Mouse (Mus musculus) hindbrain, embryonic 12.5 days (tissue): ENCODE data around the gene L1cam. TPM values are rescaled to one million over a fixed set of nuclear protein-coding genes. Genes with fewer than 3 reads are reported as not detected.

Source experiments
- ATAC-seq: fragments of 200-750 bp; cut with Nextera tagmentation; 2 replicates; pipeline ENCODE4 v1.8.0; 2017; ENCODE audit warnings: moderate TSS enrichment; ENCODE audit not compliant: low FRiP score
- H3K27ac ChIP-seq: fragments of 300-500 bp; sonication (generic); 2 replicates; pipeline ENCODE4 v1.5.1; 2016; ENCODE audit warnings: mild to moderate bottlenecking
- H3K27me3 ChIP-seq: fragments of 300-500 bp; sonication (generic); 2 replicates; pipeline ENCODE4 v1.6.1; 2016; ENCODE audit warnings: mild to moderate bottlenecking
- H3K36me3 ChIP-seq: fragments of 300-500 bp; sonication (generic); 2 replicates; pipeline ENCODE4 v1.6.1; 2016; ENCODE audit warnings: mild to moderate bottlenecking
- H3K4me1 ChIP-seq: fragments of 300-500 bp; sonication (generic); 2 replicates; pipeline ENCODE4 v1.6.1; 2016
- H3K4me2 ChIP-seq: fragments of 300-500 bp; sonication (generic); replicated peaks from 2 replicates; pipeline ENCODE4 v1.6.1; 2016; ENCODE audit warnings: mild to moderate bottlenecking
- H3K4me3 ChIP-seq: fragments of 300-500 bp; sonication (generic); 2 replicates; pipeline ENCODE4 v1.5.1; 2016; ENCODE audit warnings: mild to moderate bottlenecking
- H3K9ac ChIP-seq: fragments of 300-500 bp; sonication (generic); 2 replicates; pipeline ENCODE4 v1.6.1; 2016; ENCODE audit warnings: mild to moderate bottlenecking, moderate library complexity
- H3K9me3 ChIP-seq: fragments of 300-500 bp; sonication (generic); replicated peaks from 2 replicates; pipeline ENCODE4 v1.6.1; 2016; ENCODE audit warnings: mild to moderate bottlenecking
- WGBS: fragments of 180-500 bp; shearing (Covaris S2); methylation state at CpG from one replicate; pipeline ENCODE4 v1.1.7; 2016; 5-methylcytosine and 5-hydroxymethylcytosine counted together
- polyA plus RNA-seq: library from polyadenylated mRNA; unstranded; fragments of >200 nt; fragmentation: Nextera tagmentation; extraction: Ambion mirVana; gene quantifications from 2 replicates; pipeline ENCODE4 v1.2.1, GENCODE M21; 2016

Gene L1cam
- polyA plus RNA-seq, 1 experiment from 2014 or later: 45.6 TPM

GRCm38 (mm10) chrX:73911588-73911987 is 15.7 kb upstream of the L1cam start:
- WGBS: 88% methylated on average over 2 of the region's 2 CpGs
- no peak for ATAC-seq
- H3K9me3 ChIP-seq: no peaks in the 10 kb centered on the region
- no peak overlapping the region for H3K4me3 ChIP-seq
- H3K4me1 ChIP-seq: peaks cover 4% of the 10 kb centered on the region; the same call in 1 of the 2 replicates
- H3K36me3 ChIP-seq: no peaks in the 10 kb centered on the region
- H3K4me2 ChIP-seq: no peak overlapping the region
- no peak overlapping the region for H3K9ac ChIP-seq
- H3K27ac ChIP-seq: no peak overlapping the region
- H3K27me3 ChIP-seq: peaks cover 2% of the 10 kb centered on the region; the same call in 1 of the 2 replicates

- WGBS: 19% methylated on average over 21 of the region's 26 CpGs
- no peak overlapping the region for H3K27ac ChIP-seq
- no peak overlapping the region for H3K9ac ChIP-seq
- no peak overlapping the region for H3K4me3 ChIP-seq
- H3K36me3 ChIP-seq: no peaks in the 10 kb centered on the region
- peak overlapping the region; percentile 41 for H3K4me2 ChIP-seq
- H3K9me3 ChIP-seq: no peaks in the 10 kb centered on the region
- H3K4me1 ChIP-seq: peaks cover 4% of the 10 kb centered on the region; the same call in 1 of the 2 replicates
- H3K27me3 ChIP-seq: peaks cover 2% of the 10 kb centered on the region; the same call in 1 of the 2 replicates
- no peak for ATAC-seq
Observed at GRCm38 (mm10) chrX:73911156-73911555, 15.3 kb upstream of the L1cam start.

- ATAC-seq: no peak
- H3K4me1 ChIP-seq: peaks cover 4% of the 10 kb centered on the region; the same call in 1 of the 2 replicates
- no peaks in the 10 kb centered on the region for H3K9me3 ChIP-seq
- no peak overlapping the region for H3K9ac ChIP-seq
- H3K27ac ChIP-seq: no peak overlapping the region
- H3K4me2 ChIP-seq: no peak overlapping the region
- H3K36me3 ChIP-seq: no peaks in the 10 kb centered on the region
- H3K4me3 ChIP-seq: no peak overlapping the region
- H3K27me3 ChIP-seq: peaks cover 2% of the 10 kb centered on the region; the same call in 1 of the 2 replicates
Observed at GRCm38 (mm10) chrX:73910451-73910850, 14.5 kb upstream of the L1cam start.

- H3K27me3 ChIP-seq: peaks cover 2% of the 10 kb centered on the region; the same call in 1 of the 2 replicates
- H3K4me2 ChIP-seq: no peak overlapping the region
- H3K4me1 ChIP-seq: peaks cover 4% of the 10 kb centered on the region; the same call in 1 of the 2 replicates
- H3K9me3 ChIP-seq: no peaks in the 10 kb centered on the region
- 94% methylated on average over 1 of the region's 1 CpGs for WGBS
- no peak for ATAC-seq
- H3K27ac ChIP-seq: no peak overlapping the region
- no peak overlapping the region for H3K9ac ChIP-seq
- no peaks in the 10 kb centered on the region for H3K36me3 ChIP-seq
- no peak overlapping the region for H3K4me3 ChIP-seq
Observed at GRCm38 (mm10) chrX:73910049-73910448, 14.1 kb upstream of the L1cam start.

- WGBS: 70% methylated on average over 3 of the region's 3 CpGs
Observed at GRCm38 (mm10) chrX:73897959-73898358, 2.1 kb upstream of the L1cam start.

GRCm38 (mm10) chrX:73892833-73893232 is 3.1 kb downstream of the L1cam start:
- Histone ChIP-seq H3K4me2 (no peak overlapping the region), H3K9ac (no peak overlapping the region), H3K27me3 (no peaks in the 10 kb centered on the region), H3K4me3 (no peak overlapping the region), H3K36me3 (no peaks in the 10 kb centered on the region), H3K4me1 (no peaks in the 10 kb centered on the region), H3K27ac (no peak overlapping the region), H3K9me3 (no peaks in the 10 kb centered on the region)
- 93% methylated on average over 14 of the region's 14 CpGs for WGBS
- no peak for ATAC-seq

More at GRCm38 (mm10) chrX:73897959-73898358, 2.1 kb upstream of the L1cam start:
- H3K27me3 ChIP-seq: no peaks in the 10 kb centered on the region
- ATAC-seq: no peak
- no peaks in the 10 kb centered on the region for H3K36me3 ChIP-seq
- H3K4me2 ChIP-seq: no peak overlapping the region
- no peak overlapping the region for H3K4me3 ChIP-seq
- no peaks in the 10 kb centered on the region for H3K9me3 ChIP-seq
- no peaks in the 10 kb centered on the region for H3K4me1 ChIP-seq
- no peak overlapping the region for H3K9ac ChIP-seq
- H3K27ac ChIP-seq: no peak overlapping the region

- Histone ChIP-seq H3K4me3 (no peak within 1 kb of the TSS), H3K27ac (no peak within 1 kb of the TSS), H3K9ac (no peak within 1 kb of the TSS), H3K4me2 (no peak within 1 kb of the TSS), H3K9me3 (no peaks in the 10 kb centered on the region), H3K36me3 (no peaks in the 10 kb centered on the region), H3K4me1 (no peaks in the 10 kb centered on the region), H3K27me3 (no peaks in the 10 kb centered on the region)
- WGBS: 91% methylated on average over 6 of the region's 6 CpGs
- ATAC-seq: no peak
Observed at GRCm38 (mm10) chrX:73891551-73892152, 4.3 kb downstream of the L1cam start, which contains the start of gene Avpr2. Avpr2 (plus strand) TSS chrX:73892102.

GRCm38 (mm10) chrX:73881463-73881862 is 14.4 kb downstream of the L1cam start:
- Histone ChIP-seq H3K4me1 (no peaks in the 10 kb centered on the region), H3K4me3 (no peak overlapping the region), H3K27ac (no peak overlapping the region), H3K4me2 (peak overlapping the region; percentile 58; the same call in 1 of the 2 replicates), H3K9me3 (no peaks in the 10 kb centered on the region), H3K9ac (no peak overlapping the region), H3K27me3 (peaks cover 9% of the 10 kb centered on the region; the same call in 1 of the 2 replicates), H3K36me3 (no peaks in the 10 kb centered on the region)
- 18% methylated on average over 6 of the region's 6 CpGs for WGBS
- peak; percentile 12; the same call in 1 of the 2 replicates for ATAC-seq

GRCm38 (mm10) chrX:73881036-73881427 is 14.9 kb downstream of the L1cam start:
- WGBS: 27% methylated on average over 16 of the region's 16 CpGs
- H3K27ac ChIP-seq: no peak overlapping the region
- no peaks in the 10 kb centered on the region for H3K9me3 ChIP-seq
- H3K27me3 ChIP-seq: peaks cover 9% of the 10 kb centered on the region; the same call in 1 of the 2 replicates
- peak; percentile 44 for ATAC-seq
- H3K36me3 ChIP-seq: no peaks in the 10 kb centered on the region
- H3K9ac ChIP-seq: peak overlapping the region; percentile 59
- peak overlapping the region; percentile 58 for H3K4me2 ChIP-seq
- peaks cover 1% of the 10 kb centered on the region; the same call in 1 of the 2 replicates for H3K4me1 ChIP-seq
- H3K4me3 ChIP-seq: peak overlapping the region; percentile 47

- Histone ChIP-seq H3K9me3 (no peaks in the 10 kb centered on the region), H3K9ac (peak overlapping the region; percentile 59), H3K36me3 (no peaks in the 10 kb centered on the region), H3K4me3 (peak overlapping the region; percentile 47), H3K4me1 (peaks cover 6% of the 10 kb centered on the region; the same call in 1 of the 2 replicates), H3K4me2 (peak overlapping the region; percentile 58), H3K27me3 (peaks cover 9% of the 10 kb centered on the region; the same call in 1 of the 2 replicates), H3K27ac (peak overlapping the region; percentile 55)
- ATAC-seq: peak; percentile 65
- 22% methylated on average over 40 of the region's 48 CpGs for WGBS
Observed at GRCm38 (mm10) chrX:73880194-73881035, 15.5 kb downstream of the L1cam start.

GRCm38 (mm10) chrX:73877014-73877413 is 18.9 kb downstream of the L1cam start:
- WGBS: 74% methylated on average over 1 of the region's 1 CpGs

GRCm38 (mm10) chrX:73875881-73876280 is 20.0 kb downstream of the L1cam start:
- Histone ChIP-seq H3K4me3 (no peak overlapping the region), H3K27me3 (peaks cover 7% of the 10 kb centered on the region; the same call in 1 of the 2 replicates), H3K4me1 (peaks cover 6% of the 10 kb centered on the region; the same call in 1 of the 2 replicates), H3K36me3 (no peaks in the 10 kb centered on the region), H3K27ac (no peak overlapping the region), H3K9me3 (no peaks in the 10 kb centered on the region), H3K4me2 (peak overlapping the region; percentile 27), H3K9ac (no peak overlapping the region)
- 74% methylated on average over 2 of the region's 2 CpGs for WGBS
- ATAC-seq: no peak

More at GRCm38 (mm10) chrX:73877014-73877413, 18.9 kb downstream of the L1cam start:
- Histone ChIP-seq H3K4me1 (peaks cover 6% of the 10 kb centered on the region; the same call in 1 of the 2 replicates), H3K27ac (no peak overlapping the region), H3K9ac (no peak overlapping the region), H3K4me2 (peak overlapping the region; percentile 27), H3K9me3 (no peaks in the 10 kb centered on the region), H3K27me3 (peaks cover 9% of the 10 kb centered on the region; the same call in 1 of the 2 replicates), H3K4me3 (no peak overlapping the region), H3K36me3 (no peaks in the 10 kb centered on the region)
- ATAC-seq: no peak
